Comparison of ENCODE assay signal across 9 mouse cellular contexts in the genomic region with DNA sequence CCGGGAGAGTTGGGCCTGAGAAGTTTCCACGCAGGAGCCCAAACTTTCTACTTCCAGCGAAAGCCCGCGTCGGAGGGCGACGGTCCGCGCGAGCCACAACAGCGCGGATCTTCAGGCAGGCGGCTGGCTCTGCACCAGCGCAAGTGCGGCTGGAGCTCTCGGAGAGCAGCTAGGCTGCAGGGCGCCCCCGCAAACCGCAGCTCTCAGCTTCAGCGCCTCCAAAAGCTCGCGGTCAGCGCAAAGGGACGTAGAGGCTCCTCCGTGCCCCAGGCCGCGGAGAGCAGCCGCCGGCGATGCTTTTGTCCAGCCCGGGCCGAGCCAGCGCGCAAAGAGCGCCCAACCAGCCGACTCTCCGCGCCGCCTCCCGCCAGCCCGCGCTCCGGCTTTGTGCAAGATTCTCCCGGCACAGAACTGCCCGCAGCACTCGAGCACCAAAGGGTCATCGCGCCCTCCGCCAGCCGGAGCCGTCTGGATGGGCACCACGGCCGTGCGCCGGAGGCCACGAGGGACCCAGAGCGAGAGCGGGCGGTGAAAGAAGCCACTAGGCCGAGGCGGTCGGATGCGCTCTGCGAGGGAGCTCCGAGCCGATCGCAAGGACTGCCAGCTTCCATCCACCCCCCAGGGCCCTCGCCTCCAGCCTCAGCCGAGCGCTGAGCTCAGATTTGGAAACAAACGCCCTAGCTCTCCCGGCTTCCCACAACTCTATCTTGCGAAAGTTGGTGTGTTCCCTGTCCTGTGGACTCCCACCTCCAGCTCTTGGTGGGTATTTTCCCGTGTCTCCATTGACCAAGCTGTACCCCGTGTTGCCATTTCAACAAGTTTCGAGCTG. TPM values are rescaled to one million over a fixed set of nuclear protein-coding genes. Genes with fewer than 3 reads are reported as not detected.
DNase-seq lines count a peak whose midpoint lies in the region; ATAC-seq and TF ChIP-seq lines count a peak whose summit lies in the region.
"Had no signal": no experiment of that assay in that cellular context is flagged by ENCODE, and none has a peak within 500 bp of the region (broad histone marks: within the 10 kb centered on the region; RNA-seq: fewer than 3 reads in every experiment).

No protein-coding gene starts in this region.

- H3K27me3 ChIP-seq in testis, adult 2 months (ENCODE audit: control insufficient read depth, insufficient read depth, low read length) = peaks cover 20% of the 10 kb centered on the region
- H3K27me3 ChIP-seq in heart, embryonic 15.5 days = peaks cover 97% of the 10 kb centered on the region
- peaks cover 100% of the 10 kb centered on the region for H3K27me3 ChIP-seq in liver, embryonic 12.5 days (replicated peaks)
- H3K27me3 ChIP-seq in stomach, embryonic 15.5 days (replicated peaks) = peaks cover 93% of the 10 kb centered on the region

- 0 out of 2 replicates have a peak, but pooled peaks have one; percentile 21 for ATAC-seq in heart, embryonic 15.5 days (replicated peaks; ENCODE audit: insufficient number of reproducible peaks, insufficient read depth, low FRiP score, low read depth)
- no peak for ATAC-seq in liver, embryonic 12.5 days
- no peak for ATAC-seq in stomach, embryonic 15.5 days (ENCODE audit: insufficient read depth, low FRiP score, low read depth)

- DNase-seq in adrenal gland, postnatal 36 days = peak; percentile 38 to 48
- no peak for DNase-seq in adrenal gland, adult 8-10 months
- no peak for DNase-seq in testis, postnatal 14 days (ENCODE audit: low spot score)
- no peak for DNase-seq in layer of hippocampus, adult 9-11 months

- no peaks in the 10 kb centered on the region for H3K36me3 ChIP-seq in testis, adult 2 months (ENCODE audit: control insufficient read depth, insufficient read depth, low read length)
- no peaks in the 10 kb centered on the region for H3K36me3 ChIP-seq in heart, embryonic 15.5 days
- H3K36me3 ChIP-seq in liver, embryonic 12.5 days = no peaks in the 10 kb centered on the region
- no peaks in the 10 kb centered on the region for H3K36me3 ChIP-seq in stomach, embryonic 15.5 days

- peak overlapping the region; percentile 39 for H3K4me3 ChIP-seq in testis, adult 2 months (ENCODE audit: control insufficient read depth, low read depth, low read length)
- peak overlapping the region; percentile 42 for H3K4me3 ChIP-seq in heart, embryonic 15.5 days
- H3K4me3 ChIP-seq in liver, embryonic 12.5 days = peak overlapping the region; percentile 35
- peak overlapping the region; percentile 16 for H3K4me3 ChIP-seq in stomach, embryonic 15.5 days (replicated peaks)

- TF ChIP-seq CTCF in testis, adult 2 months (IDR thresholded peaks at IDR 0.05; ENCODE audit: control insufficient read depth, insufficient read depth, insufficient replicate concordance, low read depth, low read length) = no peak

- no peaks in the 10 kb centered on the region for H3K9me3 ChIP-seq in heart, embryonic 15.5 days (replicated peaks)
- no peaks in the 10 kb centered on the region for H3K9me3 ChIP-seq in liver, embryonic 12.5 days (replicated peaks)
- H3K9me3 ChIP-seq in stomach, embryonic 15.5 days = no peaks in the 10 kb centered on the region

- no peak for TF ChIP-seq POLR2A in testis, adult 2 months (IDR thresholded peaks at IDR 0.05; ENCODE audit: control insufficient read depth, low read depth, low read length)

- WGBS in heart, embryonic 15.5 days = under 1% methylated on average over 77 of the region's 77 CpGs
- 1% methylated on average over 77 of the region's 77 CpGs for WGBS in liver, embryonic 12.5 days (ENCODE audit: insufficient replicate concordance)
- under 1% methylated on average over 77 of the region's 77 CpGs for WGBS in stomach, embryonic 15.5 days

- no peak overlapping the region for H3K27ac ChIP-seq in testis, adult 2 months (ENCODE audit: control insufficient read depth, insufficient read depth, low read depth, low read length)
- no peak overlapping the region for H3K27ac ChIP-seq in heart, embryonic 15.5 days
- no peak overlapping the region for H3K27ac ChIP-seq in liver, embryonic 12.5 days
- no peak overlapping the region for H3K27ac ChIP-seq in stomach, embryonic 15.5 days

- peak overlapping the region; percentile 74 for H3K4me2 ChIP-seq in heart, embryonic 15.5 days
- peak overlapping the region; percentile 65 for H3K4me2 ChIP-seq in liver, embryonic 12.5 days
- peak overlapping the region; percentile 47 for H3K4me2 ChIP-seq in stomach, embryonic 15.5 days

- H3K9ac ChIP-seq in heart, embryonic 15.5 days = no peak overlapping the region
- H3K9ac ChIP-seq in liver, embryonic 12.5 days = no peak overlapping the region
- no peak overlapping the region for H3K9ac ChIP-seq in stomach, embryonic 15.5 days

- peaks cover 18% of the 10 kb centered on the region for H3K4me1 ChIP-seq in testis, adult 2 months (ENCODE audit: control insufficient read depth, insufficient read depth, low read length)
- peaks cover 36% of the 10 kb centered on the region for H3K4me1 ChIP-seq in heart, embryonic 15.5 days (replicated peaks)
- H3K4me1 ChIP-seq in liver, embryonic 12.5 days = peaks cover 22% of the 10 kb centered on the region
- H3K4me1 ChIP-seq in stomach, embryonic 15.5 days = peaks cover 19% of the 10 kb centered on the region

RNA-seq across cellular contexts. Expression of a gene that starts 7.6 kb away (rescaled TPM):
- not detected for total RNA-seq in adrenal gland, postnatal 36 days (2021)
- total RNA-seq in adrenal gland, adult 8-10 months (2022) = not detected
- 0.32 and 0.35 TPM in 2 replicates for polyA plus RNA-seq in testis, adult 2 months (2012; rRNA removed)
- 0.05 and 0.18 TPM in 2 replicates for polyA plus RNA-seq in heart, embryonic 15.5 days (2015; fragmentation: Nextera tagmentation; extraction: Ambion mirVana)
- 0.05 TPM in 1 of 2 replicates, not detected in the other for polyA plus RNA-seq in liver, embryonic 12.5 days (2016; fragmentation: Nextera tagmentation; extraction: Ambion mirVana)
- polyA plus RNA-seq in stomach, embryonic 15.5 days (2015; fragmentation: Nextera tagmentation; extraction: Ambion mirVana) = 2.5 and 4.0 TPM in 2 replicates
- total RNA-seq: heart, postnatal 36 days had no signal

Comparison
In these comparisons a context has a peak if more than half of its experiments do, and no peak if none do; other contexts are left out.
1. DNase-seq: peak in adrenal gland, postnatal 36 days (2 of 2); none in adrenal gland, adult 8-10 months (single experiment), testis, postnatal 14 days (single experiment) and layer of hippocampus, adult 9-11 months (single experiment).
2. Peak in every context shown above with its lines, with median percentiles within 50 percentile points of each other: H3K4me3 ChIP-seq and H3K4me2 ChIP-seq.